25 mouse cellular contexts compared by ENCODE assay signal in the genomic region with DNA sequence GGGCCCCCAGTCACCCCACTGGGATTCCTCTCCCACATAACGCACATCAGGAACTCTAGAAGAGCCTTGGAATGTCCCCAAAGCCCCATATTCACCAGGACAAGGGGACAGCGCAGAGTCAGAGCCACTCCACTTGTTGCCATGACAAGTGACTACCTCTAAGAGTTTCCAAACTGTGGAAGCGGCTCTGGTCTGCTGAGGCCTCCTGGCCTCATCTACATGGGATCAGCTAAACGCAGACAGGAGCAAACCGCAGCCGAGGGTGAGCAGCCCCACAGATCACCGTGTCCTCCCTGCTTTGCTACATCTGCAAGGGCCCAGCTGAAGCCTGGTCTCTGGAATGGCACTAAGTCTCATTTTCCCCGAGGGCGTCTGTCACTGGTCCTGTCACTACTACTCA.
"Had no signal": no experiment of that assay in that cellular context is flagged by ENCODE, and none has a peak within 500 bp of the region (broad histone marks: within the 10 kb centered on the region; RNA-seq: fewer than 3 reads in every experiment).

No protein-coding gene starts in this region.

- DNase-seq: forebrain, postnatal 0 days; gastrocnemius, postnatal 14 days; gastrocnemius, postnatal 36 days; heart, adult 18-20 months; heart, postnatal 10 days; heart, postnatal 36 days; kidney, adult 11 months; kidney, adult 2 months; kidney, adult 9 months; kidney, postnatal 14 days; kidney, postnatal 36 days; layer of hippocampus, postnatal 36 days; left cerebral cortex, postnatal 4 days; liver; liver, embryonic 13.5 days had no signal

- ATAC-seq: forebrain, postnatal 0 days; hindbrain, postnatal 0 days; intestine, embryonic 16.5 days had no signal

- H3K9ac ChIP-seq: forebrain, postnatal 0 days; heart, embryonic 12.5 days; hindbrain, embryonic 13.5 days; hindbrain, embryonic 15.5 days; kidney, embryonic 15.5 days; limb, embryonic 12.5 days; liver, embryonic 13.5 days had no signal

- H3K4me2 ChIP-seq: heart, embryonic 12.5 days; hindbrain, embryonic 13.5 days; hindbrain, embryonic 15.5 days; kidney, embryonic 15.5 days; limb, embryonic 12.5 days; liver, embryonic 11.5 days; liver, embryonic 13.5 days had no signal

- H3K27me3 ChIP-seq: hindbrain, embryonic 15.5 days had no signal

- H3K36me3 ChIP-seq: heart, embryonic 10.5 days; heart, embryonic 12.5 days; hindbrain, embryonic 13.5 days; hindbrain, embryonic 15.5 days; kidney, embryonic 15.5 days; limb, embryonic 12.5 days; liver, embryonic 13.5 days had no signal

- H3K27ac ChIP-seq: heart, embryonic 10.5 days; hindbrain, embryonic 13.5 days; hindbrain, embryonic 15.5 days; hindbrain, postnatal 0 days; kidney, embryonic 15.5 days; kidney, postnatal 0 days; limb, embryonic 12.5 days; liver, embryonic 13.5 days had no signal

- H3K9me3 ChIP-seq: heart, embryonic 10.5 days; heart, embryonic 12.5 days; hindbrain, embryonic 13.5 days; hindbrain, embryonic 15.5 days; kidney, embryonic 15.5 days; limb, embryonic 12.5 days; liver, embryonic 13.5 days had no signal

- H3K4me3 ChIP-seq: heart, embryonic 10.5 days; heart, embryonic 12.5 days; hindbrain, embryonic 13.5 days; hindbrain, embryonic 15.5 days; kidney, embryonic 15.5 days; limb, embryonic 12.5 days; liver, embryonic 13.5 days had no signal
